Mouse (Mus musculus) bone marrow macrophage, adult 2 months (primary cell): ENCODE measurements around the gene Slc39a11.

ENCODE experiments used
- CTCF ChIP-seq: IDR thresholded peaks from 2 replicates; pipeline ENCODE4 v1.5.1; 2012; ENCODE audit warnings: low read depth, mild to moderate bottlenecking, low read length, moderate library complexity
- POLR2A ChIP-seq: IDR thresholded peaks from 2 replicates; pipeline ENCODE4 v1.6.1; 2012; ENCODE audit warnings: mild to moderate bottlenecking, low read depth, low read length, borderline replicate concordance

- TF ChIP-seq CTCF = no peak
- no peak for TF ChIP-seq POLR2A
These were observed 441.9 kb downstream of the Slc39a11 start for GRCm38 (mm10) chr11:113207966-113208365.
